In genomic region chr13:53775687-53776086, GRCm38 (mm10) we compare ENCODE assay signal across 8 mouse cellular contexts.
DNase-seq lines count a peak whose midpoint lies in the region; ATAC-seq lines count a peak whose summit lies in the region.

No protein-coding gene starts in this region.

- H3K9me3 ChIP-seq in forebrain, embryonic 14.5 days (replicated peaks; ENCODE audit: control insufficient read depth, low read length): no peaks in the 10 kb centered on the region
- H3K9me3 ChIP-seq in forebrain, embryonic 15.5 days: no peaks in the 10 kb centered on the region
- no peaks in the 10 kb centered on the region for H3K9me3 ChIP-seq in midbrain, embryonic 11.5 days (ENCODE audit: control insufficient read depth, low read length)
- no peaks in the 10 kb centered on the region for H3K9me3 ChIP-seq in midbrain, embryonic 13.5 days

- no peak overlapping the region for H3K9ac ChIP-seq in forebrain, embryonic 14.5 days (ENCODE audit: low read length)
- H3K9ac ChIP-seq in forebrain, embryonic 15.5 days (replicated peaks): no peak overlapping the region
- no peak overlapping the region for H3K9ac ChIP-seq in midbrain, embryonic 11.5 days (ENCODE audit: low read length)
- H3K9ac ChIP-seq in midbrain, embryonic 13.5 days (replicated peaks): no peak overlapping the region

- H3K27me3 ChIP-seq in forebrain, embryonic 14.5 days (replicated peaks; ENCODE audit: control insufficient read depth, insufficient read depth, low read length): 0 out of 2 replicates have a peak, but pooled peaks cover 2% of the 10 kb centered on the region
- H3K27me3 ChIP-seq in forebrain, embryonic 15.5 days: no peaks in the 10 kb centered on the region
- H3K27me3 ChIP-seq in midbrain, embryonic 11.5 days (ENCODE audit: control insufficient read depth, insufficient read depth, low read length): no peaks in the 10 kb centered on the region
- 0 out of 2 replicates have a peak, but pooled peaks cover 2% of the 10 kb centered on the region for H3K27me3 ChIP-seq in midbrain, embryonic 13.5 days

- no peak overlapping the region for H3K4me3 ChIP-seq in forebrain, embryonic 14.5 days (ENCODE audit: low read depth, low read length)
- no peak overlapping the region for H3K4me3 ChIP-seq in forebrain, embryonic 15.5 days
- H3K4me3 ChIP-seq in midbrain, embryonic 11.5 days (ENCODE audit: low read depth, low read length): no peak overlapping the region
- no peak overlapping the region for H3K4me3 ChIP-seq in midbrain, embryonic 13.5 days (replicated peaks)

- H3K4me2 ChIP-seq in forebrain, embryonic 14.5 days (ENCODE audit: low read length): no peak overlapping the region
- no peak overlapping the region for H3K4me2 ChIP-seq in forebrain, embryonic 15.5 days (replicated peaks)
- H3K4me2 ChIP-seq in midbrain, embryonic 11.5 days: no peak overlapping the region
- no peak overlapping the region for H3K4me2 ChIP-seq in midbrain, embryonic 13.5 days (replicated peaks)

- no peaks in the 10 kb centered on the region for H3K36me3 ChIP-seq in forebrain, embryonic 14.5 days (ENCODE audit: control insufficient read depth, insufficient read depth, low read length)
- no peaks in the 10 kb centered on the region for H3K36me3 ChIP-seq in forebrain, embryonic 15.5 days
- no peaks in the 10 kb centered on the region for H3K36me3 ChIP-seq in midbrain, embryonic 11.5 days (ENCODE audit: control insufficient read depth, insufficient read depth, low read length)
- H3K36me3 ChIP-seq in midbrain, embryonic 13.5 days: no peaks in the 10 kb centered on the region

- no peak for ATAC-seq in forebrain, embryonic 14.5 days
- no peak for ATAC-seq in forebrain, embryonic 15.5 days (replicated peaks)
- ATAC-seq in midbrain, embryonic 11.5 days (ENCODE audit: low FRiP score): no peak
- no peak for ATAC-seq in midbrain, embryonic 13.5 days

- peak; percentile 57 for DNase-seq in forebrain, embryonic 14.5 days (ENCODE audit: low spot score)
- DNase-seq in midbrain, embryonic 11.5 days (ENCODE audit: low spot score, missing footprints): peak; percentile 89
- peak; percentile 24 for DNase-seq in adrenal gland, postnatal 25 days
- peak; percentile 17 to 66 for DNase-seq in heart, postnatal 14 days
- DNase-seq in lung, postnatal 36 days: peak; percentile 53
- no peak for DNase-seq in frontal cortex, postnatal 25 days (ENCODE audit: low spot score in 2 of 2)

- WGBS in forebrain, embryonic 14.5 days: 37% methylated on average over 5 of the region's 5 CpGs
- 48% methylated on average over 5 of the region's 5 CpGs for WGBS in forebrain, embryonic 15.5 days
- WGBS in midbrain, embryonic 11.5 days: 32% methylated on average over 5 of the region's 5 CpGs
- WGBS in midbrain, embryonic 13.5 days: 38% methylated on average over 5 of the region's 5 CpGs

- no peaks in the 10 kb centered on the region; the same call in 1 of the 2 replicates for H3K4me1 ChIP-seq in forebrain, embryonic 14.5 days (ENCODE audit: control insufficient read depth, insufficient read depth, low read length)
- H3K4me1 ChIP-seq in forebrain, embryonic 15.5 days: no peaks in the 10 kb centered on the region
- H3K4me1 ChIP-seq in midbrain, embryonic 11.5 days (ENCODE audit: control insufficient read depth, insufficient read depth, low read length): no peaks in the 10 kb centered on the region
- H3K4me1 ChIP-seq in midbrain, embryonic 13.5 days (replicated peaks): no peaks in the 10 kb centered on the region

- H3K27ac ChIP-seq in forebrain, embryonic 14.5 days (ENCODE audit: low read depth, low read length): no peak overlapping the region
- no peak overlapping the region for H3K27ac ChIP-seq in forebrain, embryonic 15.5 days (replicated peaks)
- H3K27ac ChIP-seq in midbrain, embryonic 11.5 days (ENCODE audit: low read depth, low read length): no peak overlapping the region
- no peak overlapping the region for H3K27ac ChIP-seq in midbrain, embryonic 13.5 days

- intact Hi-C loops in heart, postnatal 14 days (cut with DNase I): loop anchor here (2.0 kb wide), 1 partner anchor 331 kb away; no protein-coding TSS in a partner anchor

Comparison
In these comparisons a context has a peak if more than half of its experiments do, and no peak if none do; other contexts are left out.
1. DNase-seq: peak in forebrain, embryonic 14.5 days (single experiment), midbrain, embryonic 11.5 days (single experiment), adrenal gland, postnatal 25 days (single experiment), heart, postnatal 14 days (2 of 2) and lung, postnatal 36 days (single experiment); none in frontal cortex, postnatal 25 days (0 of 2).